Mouse (Mus musculus) spleen, postnatal 14 days (tissue): ENCODE measurements around the gene Npffr2.
"Not testable (repeated sequence)": the region's sequence is repeated elsewhere in the genome, so short reads cannot be mapped to it uniquely, and the experiment has no call there.

Source experiments
- DNase-seq, 2 experiments: peaks; one replicate each; pipeline ENCODE4 v3.0.0; 2021 to 2022; ENCODE audit warnings: low spot score in 2 of 2

Gene Npffr2

DNA sequence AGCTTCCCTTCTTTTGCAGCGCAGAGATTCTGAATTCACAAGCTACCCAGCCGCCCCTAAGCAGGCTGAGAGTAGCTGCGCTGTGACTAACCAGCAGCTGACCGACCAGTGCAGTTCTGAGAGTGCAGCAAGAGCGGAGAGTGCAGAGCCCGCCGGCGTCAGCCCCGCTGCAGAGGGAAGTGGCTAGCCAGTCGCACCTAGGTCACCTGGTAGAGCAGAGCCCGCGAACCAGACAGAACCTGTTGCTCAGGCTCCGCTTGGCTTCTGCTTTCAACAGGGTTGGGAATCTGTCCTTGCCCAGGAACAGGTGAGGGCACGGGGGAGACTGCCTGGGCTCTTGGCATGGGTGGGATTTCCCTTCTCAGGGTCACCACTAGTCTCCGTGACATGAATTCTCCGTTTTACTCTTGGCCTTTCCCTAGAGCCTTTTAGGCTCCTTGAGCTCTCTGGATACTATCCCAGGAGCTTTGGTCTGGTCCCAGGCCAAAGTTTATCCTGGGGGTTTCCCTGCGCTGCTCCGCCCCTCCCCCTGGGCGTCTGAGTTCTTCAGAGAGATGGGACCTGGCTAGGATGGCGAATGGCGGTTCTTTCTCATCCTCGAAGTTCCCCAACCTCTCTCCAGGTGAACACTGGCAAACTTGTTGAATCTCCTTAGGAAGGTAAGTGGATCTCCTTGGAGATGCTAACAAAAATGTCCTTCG lies at the start of gene Npffr2:
Npffr2 (plus strand) TSS at position 552 of the 701 bp plus-strand sequence.
- DNase-seq, result no peak

DNA sequence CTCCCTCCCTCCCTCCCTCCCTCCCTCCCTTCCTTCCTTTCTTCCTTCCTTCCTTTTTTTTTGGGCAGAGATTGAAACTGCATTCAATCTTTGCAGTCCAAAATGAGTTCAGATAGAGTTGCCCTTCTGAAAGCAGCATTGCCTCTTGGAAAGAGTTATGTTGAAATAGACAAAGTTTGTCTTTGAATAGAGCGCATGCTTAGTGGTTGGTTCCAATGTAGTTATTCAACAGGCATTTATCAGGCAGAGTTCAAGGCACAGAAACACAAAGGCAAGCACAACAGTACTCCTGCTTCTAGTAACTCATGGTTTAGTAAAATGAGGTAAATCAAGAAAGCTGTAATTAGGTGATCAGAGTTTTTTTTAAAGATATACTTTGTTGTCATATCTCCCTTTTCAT lies 34.7 kb upstream of the Npffr2 start:
- DNase-seq, result no peak

DNA sequence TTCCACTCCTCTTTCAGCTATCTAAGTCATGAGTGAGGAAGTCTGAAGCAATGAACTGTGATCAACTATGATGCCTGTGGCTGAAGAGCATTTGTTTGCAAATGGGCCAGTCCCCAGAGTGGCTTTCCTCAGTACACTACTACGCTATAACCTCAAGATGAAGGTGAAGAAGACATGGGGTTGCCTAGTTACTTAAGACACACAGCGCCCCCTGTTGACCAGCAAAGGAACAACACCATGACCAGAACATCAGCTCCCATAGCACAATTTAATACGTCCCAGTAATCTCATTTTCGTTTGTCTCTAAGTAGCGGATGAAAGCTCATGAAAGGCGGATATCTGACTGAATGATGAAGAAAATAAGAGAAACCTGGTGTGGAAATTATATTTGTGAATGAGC lies 27.0 kb upstream of the Npffr2 start:
- DNase-seq, result no peak

DNA sequence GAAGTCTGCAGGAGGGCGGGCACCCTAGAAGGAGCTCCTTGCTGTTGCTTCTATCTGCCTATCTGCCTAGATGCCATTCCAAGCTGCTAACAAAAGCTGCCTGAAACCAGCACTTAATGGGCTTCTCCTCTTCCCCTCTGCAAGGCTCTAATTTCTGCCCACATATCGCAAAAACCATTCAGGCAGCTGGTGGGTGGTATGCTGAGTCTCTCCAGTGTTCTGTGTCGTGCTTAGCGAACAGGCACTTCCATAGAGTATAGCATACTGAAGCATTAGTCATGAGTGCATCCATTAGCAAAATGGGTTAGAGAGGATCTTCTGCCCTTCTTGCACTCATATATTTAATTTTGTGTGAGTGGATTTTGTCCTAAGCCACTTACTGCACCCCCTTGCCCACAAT lies 8.6 kb upstream of the Npffr2 start:
- no peak for DNase-seq

DNA sequence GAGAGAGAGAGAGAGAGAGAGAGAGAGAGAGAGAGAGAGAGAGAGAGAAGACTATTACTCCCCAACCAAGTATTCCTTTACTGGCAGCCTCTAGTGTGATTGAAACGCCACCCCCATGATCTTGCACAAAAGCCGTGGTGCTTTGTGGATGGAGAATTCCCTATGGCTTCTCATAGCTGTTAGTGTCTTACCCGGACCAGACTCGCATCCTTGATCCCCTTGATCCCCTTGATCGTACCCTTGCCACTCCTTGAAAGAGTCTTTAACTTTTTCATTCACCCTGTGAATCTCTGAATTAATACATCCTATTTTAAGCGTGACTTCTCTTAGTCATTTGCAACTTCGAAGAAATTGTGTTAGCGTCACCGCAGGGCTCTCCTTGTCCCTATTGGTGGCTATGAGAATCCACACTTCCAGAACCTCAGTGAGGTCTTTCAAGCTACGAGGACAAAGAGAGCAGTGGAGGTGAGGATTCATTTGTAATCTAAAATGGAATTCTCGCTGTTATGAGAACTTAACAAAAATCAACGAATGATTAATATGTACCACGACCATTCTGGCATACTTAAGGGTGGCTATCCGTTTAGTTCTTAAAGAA lies 949 bp upstream of the Npffr2 start:
- no peak for DNase-seq

DNA sequence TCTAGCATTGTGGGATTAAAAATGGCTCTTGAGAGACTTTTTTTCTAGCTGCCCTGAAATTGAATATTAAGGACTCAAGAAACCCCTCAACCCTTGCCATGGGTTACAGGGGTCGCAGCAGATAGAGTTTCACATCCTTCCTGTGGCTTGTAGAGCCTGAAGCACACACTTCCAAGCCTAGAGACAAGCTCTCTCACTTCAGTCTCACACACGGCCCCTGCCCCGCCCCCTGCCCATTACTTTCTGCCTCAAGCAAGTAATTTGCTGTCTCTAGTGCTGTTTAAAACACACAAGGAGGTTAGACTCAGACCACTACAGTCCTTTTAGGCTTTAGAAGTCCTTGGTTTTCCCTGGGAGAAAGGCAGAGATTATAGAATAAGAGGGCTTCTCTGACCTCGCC lies 1.7 kb downstream of the Npffr2 start:
- DNase-seq, result no peak

DNA sequence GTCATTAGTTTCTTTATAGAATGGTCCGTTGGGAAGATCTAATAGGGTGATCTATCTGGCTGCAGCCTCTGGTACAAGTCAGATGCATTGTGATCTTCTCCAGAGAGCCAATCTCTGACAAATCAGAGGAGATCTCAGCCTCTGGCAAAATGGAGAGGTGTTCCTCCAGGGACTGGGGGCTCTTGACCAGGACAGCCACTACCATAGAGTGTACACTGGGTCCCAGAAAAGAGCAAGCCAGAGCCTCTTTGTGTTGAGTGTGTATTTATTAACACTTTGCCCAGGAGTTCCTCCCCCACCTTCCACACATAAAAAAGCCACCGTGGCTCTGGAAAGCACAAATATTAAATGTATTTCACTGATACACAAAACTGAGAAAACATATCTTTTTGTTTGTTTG lies 2.2 kb downstream of the Npffr2 start:
- DNase-seq, result no peak

DNA sequence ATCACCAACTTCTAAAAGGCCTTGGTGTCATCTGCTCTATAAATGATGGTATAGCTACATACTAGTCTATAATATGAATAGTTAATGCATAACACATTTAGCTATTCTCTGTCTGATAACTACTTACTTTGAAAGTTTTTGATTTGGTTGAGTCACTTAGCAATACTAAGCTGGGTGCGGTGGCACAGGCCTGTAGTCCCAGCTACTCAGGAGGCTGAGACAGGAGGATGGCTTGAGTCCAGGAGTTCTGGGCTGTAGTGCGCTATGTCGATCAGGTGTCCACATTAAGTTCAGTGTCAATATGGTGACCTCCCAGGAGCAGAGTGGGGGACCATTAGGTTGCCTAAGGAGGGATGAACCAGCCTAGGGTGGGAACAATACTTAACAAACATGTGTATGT lies 8.8 kb downstream of the Npffr2 start:
- no peak for DNase-seq

DNA sequence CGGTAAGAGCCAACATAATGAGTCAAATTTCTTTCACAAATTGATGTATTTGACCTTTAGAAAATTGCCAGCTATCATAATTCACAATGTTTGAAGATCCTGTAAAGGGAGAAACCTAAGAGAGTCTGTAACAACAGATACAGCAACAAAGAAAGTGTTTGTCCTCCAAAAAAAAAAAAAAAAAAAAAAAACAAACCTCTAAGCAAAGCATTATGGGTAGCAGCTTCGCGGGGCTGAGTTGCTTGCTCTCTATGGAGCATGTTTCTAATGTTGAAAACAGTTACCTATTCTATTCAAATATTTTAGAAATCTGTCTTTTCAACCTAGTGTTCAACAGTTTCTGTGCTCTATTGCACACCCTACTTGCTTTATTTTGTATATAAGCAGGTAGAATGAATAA lies 15.2 kb downstream of the Npffr2 start:
- DNase-seq, result no peak

DNA sequence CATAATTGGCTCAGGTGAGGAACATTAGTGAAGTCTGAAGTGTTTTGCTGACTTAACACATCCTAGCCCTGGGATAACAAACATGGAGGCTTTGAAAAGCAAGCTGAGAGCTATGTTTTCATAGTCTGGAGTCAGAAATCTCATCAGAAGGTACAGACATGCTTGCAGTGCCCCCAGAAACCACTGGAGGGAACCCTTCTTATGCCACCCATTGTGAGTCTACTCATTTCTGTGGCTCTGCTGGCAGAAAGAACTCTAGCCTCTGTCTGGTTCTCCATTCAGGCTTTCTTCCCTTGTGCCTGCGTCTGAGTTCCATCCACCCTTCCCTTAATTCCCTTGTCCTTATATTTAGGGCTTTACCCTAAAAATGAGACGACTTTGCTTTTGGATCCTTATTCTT lies 16.2 kb downstream of the Npffr2 start:
- no peak for DNase-seq

DNA sequence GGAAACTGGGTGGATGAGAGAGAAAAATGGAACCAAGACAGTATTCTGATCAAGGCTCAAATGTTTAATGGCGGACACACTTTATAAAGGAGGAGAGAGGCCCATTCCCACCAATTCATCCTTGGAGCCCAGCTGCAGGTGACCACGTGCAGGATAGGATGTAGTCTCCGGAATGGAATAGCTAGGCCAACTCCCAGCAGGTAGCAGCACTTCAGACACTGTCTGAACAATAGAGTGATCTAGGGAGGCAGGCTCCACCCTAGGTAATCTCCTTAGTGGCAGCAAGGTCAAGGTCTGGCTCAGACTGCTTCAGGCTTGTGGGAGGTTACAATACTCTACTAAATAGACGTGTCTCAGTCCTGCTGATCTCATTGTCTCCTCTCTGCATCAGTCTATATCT lies 31.9 kb downstream of the Npffr2 start:
- DNase-seq, result not testable (repeated sequence)

DNA sequence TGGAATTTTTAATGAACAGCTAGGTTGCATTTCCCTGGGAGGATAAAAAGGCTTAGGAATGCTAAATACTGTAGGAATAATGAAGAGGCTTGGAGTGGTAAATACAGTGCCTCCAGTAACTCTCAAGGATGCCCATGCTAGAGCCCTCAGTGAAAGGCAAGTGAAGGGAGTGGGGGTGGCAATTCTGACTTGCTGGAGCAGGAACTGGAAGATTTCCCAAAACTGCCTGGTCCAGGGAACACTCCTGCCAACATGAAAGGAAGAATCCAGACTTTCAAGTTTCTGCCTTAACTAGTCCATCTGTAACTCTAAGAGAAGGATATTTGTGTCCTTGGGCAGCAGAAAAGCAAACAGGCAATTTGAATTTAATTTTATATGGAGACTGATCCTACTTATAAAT lies 34.2 kb downstream of the Npffr2 start:
- no peak for DNase-seq

DNA sequence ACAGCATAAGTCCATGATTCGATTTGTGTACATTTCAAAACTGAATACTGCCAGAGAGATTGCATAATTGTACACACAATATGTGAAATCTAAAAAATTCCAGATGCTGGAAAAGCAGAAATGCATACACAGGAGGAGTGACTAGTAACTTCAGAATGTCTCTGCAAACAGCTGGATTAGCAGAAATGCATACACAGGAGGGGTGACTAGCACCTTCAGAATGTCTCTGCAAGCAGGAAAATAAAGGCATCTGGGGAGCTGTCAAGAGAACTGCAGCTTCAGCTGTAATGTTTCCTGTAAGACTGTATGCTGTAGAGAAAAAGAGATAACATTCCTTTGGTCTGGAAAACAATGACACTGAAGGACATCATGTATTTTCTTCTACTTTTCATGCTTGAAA lies 51.4 kb downstream of the Npffr2 start:
- no peak for DNase-seq

DNA sequence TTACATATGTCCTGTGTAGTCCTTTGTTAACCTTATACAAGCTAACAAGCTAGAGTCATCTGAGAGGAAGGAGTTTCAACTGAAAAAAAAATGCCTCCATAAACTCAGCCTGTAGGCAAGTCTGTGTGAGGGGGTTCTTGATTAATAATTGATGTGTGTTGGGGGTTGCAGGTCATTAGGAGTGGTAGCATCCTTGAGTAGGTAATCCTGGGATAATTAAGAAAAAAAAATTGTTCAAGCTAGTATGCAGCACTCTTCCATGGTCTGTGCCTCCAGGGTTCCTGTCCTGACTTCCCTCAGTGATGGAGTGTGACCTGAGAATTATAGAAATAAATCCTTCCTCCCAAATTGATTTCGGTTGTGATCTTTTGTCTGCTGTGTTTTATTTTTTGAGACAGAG lies 52.0 kb downstream of the Npffr2 start:
- DNase-seq, result no peak

DNA sequence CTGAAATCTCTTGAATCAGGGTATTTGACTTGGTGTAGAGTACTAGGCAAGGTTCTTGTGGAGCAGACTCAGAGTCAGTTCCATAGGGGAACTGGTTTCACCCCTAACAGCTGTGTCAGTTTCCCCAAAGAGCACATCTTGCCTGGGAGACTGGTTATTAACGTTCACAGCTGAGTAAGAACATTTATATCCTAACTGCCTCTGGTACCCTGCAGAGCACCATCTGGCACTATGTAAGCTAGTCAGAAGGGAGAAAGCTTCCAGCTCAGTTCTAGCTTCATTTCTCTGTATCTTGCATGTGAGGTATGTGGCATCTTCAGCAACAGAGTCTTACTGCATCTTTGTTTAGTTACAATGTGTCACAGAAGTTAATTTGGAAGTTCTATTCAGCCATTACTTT lies 53.9 kb downstream of the Npffr2 start:
- no peak for DNase-seq

DNA sequence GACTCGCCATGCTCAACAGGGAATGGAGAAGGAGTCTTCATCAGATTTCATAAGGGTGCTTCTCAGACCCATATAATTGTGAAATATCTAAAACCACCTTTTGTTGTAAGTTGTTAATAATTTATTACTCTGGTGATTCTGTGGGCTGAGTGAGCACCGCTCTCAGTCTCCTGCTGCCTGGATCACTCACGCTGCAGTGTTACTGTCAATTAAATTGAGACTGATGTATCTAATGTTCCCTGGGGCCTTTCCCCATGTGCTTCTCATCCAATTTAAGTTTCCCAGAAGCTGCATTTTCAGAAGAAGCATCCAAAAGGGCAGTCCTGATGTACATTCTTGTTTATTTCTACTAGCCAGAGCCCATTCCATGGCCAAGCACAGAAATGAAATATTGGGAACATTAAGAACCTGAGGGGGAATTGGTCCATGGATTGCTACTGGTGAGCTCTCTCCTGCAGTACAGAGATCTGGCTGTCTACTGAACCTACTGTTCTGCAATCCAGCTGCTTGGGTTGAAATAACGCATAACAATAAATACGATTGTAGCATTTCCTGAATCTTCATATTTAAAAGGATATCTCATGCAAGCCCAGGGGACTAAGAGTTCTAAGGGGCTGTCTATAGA lies 54.6 kb downstream of the Npffr2 start:
- no peak for DNase-seq

DNA sequence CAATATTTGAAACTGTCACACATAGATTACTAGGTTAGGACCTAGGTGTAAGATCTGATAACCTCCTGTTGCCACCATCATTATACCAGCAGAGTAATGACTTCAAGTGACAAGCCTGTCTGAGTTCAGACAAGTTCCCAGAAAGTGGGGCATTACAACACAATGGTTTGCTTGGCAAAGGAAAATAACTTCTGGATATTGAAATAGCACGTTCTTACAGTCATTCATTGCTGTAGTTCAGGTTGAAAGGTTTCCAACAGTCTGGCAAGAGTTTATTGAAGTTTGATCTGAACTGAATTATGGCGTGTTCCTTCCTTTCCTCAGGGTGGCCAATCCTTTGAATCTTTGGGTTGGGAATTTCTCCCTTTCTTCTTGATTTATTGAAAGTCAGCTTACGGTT lies 57.8 kb downstream of the Npffr2 start:
- no peak for DNase-seq

DNA sequence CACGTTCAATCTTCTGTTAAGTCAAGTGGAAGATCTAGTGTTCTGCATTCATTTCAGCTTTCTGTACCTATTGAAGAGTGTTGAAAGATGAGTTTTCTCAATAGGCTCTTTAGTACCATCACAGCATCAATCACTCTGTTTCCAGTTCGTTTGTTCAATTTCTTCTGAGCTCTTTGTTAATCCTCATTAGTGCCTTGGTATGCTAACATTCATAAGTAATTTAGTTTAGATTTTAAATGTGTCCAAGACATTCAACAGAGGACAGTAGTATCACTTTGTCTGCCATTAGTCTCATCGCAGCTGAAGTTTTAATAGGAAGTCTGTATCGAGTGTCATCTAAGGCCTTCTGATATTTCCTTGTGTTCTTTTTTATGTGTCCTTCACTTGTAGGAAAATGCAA lies 65.1 kb downstream of the Npffr2 start:
- DNase-seq, result no peak

DNA sequence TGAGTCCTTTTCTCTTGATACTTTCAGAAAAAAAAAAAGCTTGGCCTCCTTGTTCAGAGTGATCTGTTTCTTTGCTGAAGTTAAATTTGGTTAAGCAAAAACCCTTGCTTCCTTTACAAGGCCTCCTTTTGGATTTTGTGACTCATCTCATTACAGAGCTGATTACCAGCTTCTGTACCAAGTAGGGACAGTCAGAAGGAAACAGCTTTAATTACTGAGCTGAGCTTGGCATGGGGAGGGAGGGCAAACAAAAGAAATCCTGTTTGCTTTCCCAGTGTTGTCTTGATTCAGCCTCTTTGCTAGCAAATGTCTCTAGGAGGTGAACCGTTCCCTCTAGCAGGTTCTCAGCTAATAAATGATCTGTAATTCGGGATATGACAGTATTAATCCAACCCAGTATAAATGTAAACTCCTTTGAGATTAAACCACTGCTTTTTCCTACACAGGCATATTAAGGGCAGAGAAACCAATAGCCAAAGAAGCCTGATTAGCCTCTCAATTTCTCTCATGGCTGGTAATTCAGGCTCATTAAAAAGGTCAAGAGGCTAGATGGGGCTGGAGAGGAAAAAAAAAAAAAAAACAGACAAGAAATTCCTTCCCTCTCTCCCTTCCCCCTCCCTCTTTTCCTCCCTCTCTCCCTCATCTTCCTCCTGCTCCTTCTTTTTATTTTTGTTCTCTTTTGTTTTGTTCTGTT lies 84.2 kb downstream of the Npffr2 start:
- no peak for DNase-seq

DNA sequence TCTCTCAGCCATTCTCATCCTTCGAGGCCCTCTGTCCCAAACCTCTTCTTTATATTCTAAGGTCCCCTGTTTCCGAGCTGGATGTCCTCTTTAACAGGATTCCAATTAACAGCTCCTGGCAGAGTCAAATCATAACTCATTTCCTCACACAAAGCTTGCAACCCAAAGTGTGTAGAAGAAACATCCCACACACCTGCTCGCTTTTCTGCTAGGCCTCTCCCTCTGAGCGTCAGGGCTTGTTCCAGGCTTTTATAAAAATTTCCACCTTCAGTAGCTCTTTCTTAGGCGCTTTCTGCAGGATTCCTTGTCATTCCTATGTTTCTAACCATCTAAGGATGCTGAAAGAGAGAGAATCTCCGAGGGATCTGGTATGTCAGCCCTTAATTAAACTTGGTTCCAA lies 85.0 kb downstream of the Npffr2 start:
- DNase-seq, result no peak

DNA sequence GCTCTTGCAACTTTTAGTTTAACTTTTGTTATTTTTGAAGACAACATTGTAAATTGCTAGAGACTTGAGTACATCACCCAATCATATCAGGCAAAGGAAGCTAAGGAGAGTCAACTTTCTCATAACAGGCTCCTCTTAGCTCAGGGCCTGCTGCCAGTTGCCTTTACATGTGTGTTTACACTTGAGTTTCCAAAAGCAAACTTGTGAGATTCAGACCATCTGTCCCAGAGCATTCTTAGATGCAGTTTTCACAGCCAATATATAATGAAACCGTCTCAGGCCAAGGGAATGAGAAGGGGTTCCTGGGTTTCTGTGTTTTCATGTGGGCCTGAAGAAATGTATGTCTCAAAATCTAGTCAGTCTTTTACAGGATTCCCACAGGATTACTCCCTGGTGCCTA lies 104.4 kb downstream of the Npffr2 start:
- DNase-seq, result no peak
